ENCODE assay signal across 14 mouse cellular contexts in genomic region chr6:145733276-145733675, GRCm38 (mm10).
"Had no signal": no experiment of that assay in that cellular context is flagged by ENCODE, and none has a peak within 500 bp of the region (broad histone marks: within the 10 kb centered on the region; RNA-seq: fewer than 3 reads in every experiment).

No protein-coding gene starts in this region.

- H3K27me3 ChIP-seq: liver, embryonic 15.5 days; lung, embryonic 15.5 days; midbrain, embryonic 13.5 days; neural tube, embryonic 15.5 days had no signal

- H3K4me1 ChIP-seq: liver, embryonic 15.5 days; neural tube, embryonic 15.5 days had no signal

- H3K4me2 ChIP-seq: liver, embryonic 11.5 days; liver, embryonic 15.5 days; lung, embryonic 15.5 days; midbrain, embryonic 13.5 days; neural tube, embryonic 15.5 days had no signal

- H3K9ac ChIP-seq: liver, embryonic 15.5 days; lung, embryonic 15.5 days; midbrain, embryonic 13.5 days; neural tube, embryonic 15.5 days had no signal

- H3K27ac ChIP-seq: liver, embryonic 15.5 days; lung, embryonic 15.5 days; midbrain, embryonic 13.5 days; neural tube, embryonic 15.5 days had no signal

- ATAC-seq: intestine, postnatal 0 days; midbrain, embryonic 13.5 days had no signal

- H3K36me3 ChIP-seq: liver, embryonic 15.5 days; lung, embryonic 15.5 days; midbrain, embryonic 13.5 days; neural tube, embryonic 15.5 days had no signal

- H3K4me3 ChIP-seq: liver, embryonic 15.5 days; lung, embryonic 15.5 days; midbrain, embryonic 13.5 days; neural tube, embryonic 15.5 days had no signal

- DNase-seq: kidney, adult 8-10 months; kidney, postnatal 36 days; layer of hippocampus, adult 9-11 months; layer of hippocampus, postnatal 36 days; right cerebral cortex, adult 18-20 months; right cerebral cortex, postnatal 25 days; thymus, adult 2 months; thymus, postnatal 25 days had no signal

- H3K9me3 ChIP-seq: liver, embryonic 15.5 days; lung, embryonic 15.5 days; midbrain, embryonic 13.5 days; neural tube, embryonic 15.5 days had no signal
